Mouse (Mus musculus) midbrain, embryonic 11.5 days (tissue): ENCODE measurements at regions not wholly inside any gene's neighbourhood (a gene's known extent, or its start where the extent isn't known, plus 50 kb on each side); places are given as distances from the start of the nearest gene placed in this dataset.

Experiments used
- ATAC-seq: fragments of 200-750 bp; cut with Nextera tagmentation; 2 replicates; pipeline ENCODE4 v1.8.0; 2017; ENCODE audit warnings: moderate TSS enrichment, moderate library complexity; ENCODE audit not compliant: low FRiP score
- DNase-seq: peaks from one replicate; pipeline ENCODE4 v3.0.0; 2015; ENCODE audit warnings: low spot score; ENCODE audit errors: missing footprints
- H3K27ac ChIP-seq: fragments of 300-500 bp; sonication (generic); 2 replicates; pipeline ENCODE4 v1.5.1; 2014; ENCODE audit warnings: low read depth, low read length
- H3K27me3 ChIP-seq: fragments of 300-500 bp; sonication (generic); 2 replicates; pipeline ENCODE4 v1.6.1; 2014; ENCODE audit warnings: mild to moderate bottlenecking, low read length, moderate library complexity, mixed read lengths; ENCODE audit not compliant: control insufficient read depth, insufficient read depth
- H3K36me3 ChIP-seq: fragments of 300-500 bp; sonication (generic); 2 replicates; pipeline ENCODE4 v1.6.1; 2014; ENCODE audit warnings: mild to moderate bottlenecking, low read length, moderate library complexity, mixed read lengths; ENCODE audit not compliant: control insufficient read depth, insufficient read depth
- H3K4me1 ChIP-seq: fragments of 300-500 bp; sonication (generic); 2 replicates; pipeline ENCODE4 v1.6.1; 2014; ENCODE audit warnings: low read length; ENCODE audit not compliant: control insufficient read depth, insufficient read depth
- H3K4me2 ChIP-seq: fragments of 300-500 bp; sonication (generic); 2 replicates; pipeline ENCODE4 v1.6.1; 2014; ENCODE audit warnings: mild to moderate bottlenecking, moderate library complexity
- H3K4me3 ChIP-seq: fragments of 300-500 bp; sonication (generic); 2 replicates; pipeline ENCODE4 v1.5.1; 2014; ENCODE audit warnings: low read depth, low read length
- H3K9ac ChIP-seq: fragments of 300-500 bp; sonication (generic); 2 replicates; pipeline ENCODE4 v1.6.1; 2014; ENCODE audit warnings: low read length
- H3K9me3 ChIP-seq: fragments of 300-500 bp; sonication (generic); 2 replicates; pipeline ENCODE4 v1.6.1; 2016; ENCODE audit warnings: low read length; ENCODE audit not compliant: control insufficient read depth
- WGBS: fragments of 180-500 bp; shearing (Covaris S2); extraction: QIAGEN DNeasy Blood & Tissue Kit; methylation state at CpG from one replicate; pipeline ENCODE4 v1.1.7; 2014; 5-methylcytosine and 5-hydroxymethylcytosine counted together

DNA sequence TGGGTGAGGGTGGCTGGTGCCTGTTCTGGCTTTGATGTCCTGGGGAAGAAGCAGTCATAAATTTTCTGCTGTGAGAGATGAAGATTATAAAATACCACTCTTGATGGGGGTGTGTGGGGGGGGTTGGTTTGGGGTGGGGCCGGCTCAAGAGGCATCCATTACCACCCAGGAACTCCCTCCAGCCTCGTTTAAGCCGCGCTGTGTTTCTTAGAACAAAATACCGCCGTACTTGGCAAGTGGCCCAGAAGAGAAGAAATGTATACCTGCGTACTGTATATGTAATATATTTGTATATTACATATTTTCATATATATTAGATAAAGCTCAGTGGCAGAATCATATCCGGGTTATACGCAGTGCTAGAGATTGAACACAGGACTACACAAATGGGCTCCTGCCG, 434.6 kb upstream of the Tbx3 start:
- H3K4me1 ChIP-seq = no peaks in the 10 kb centered on the region
- H3K9me3 ChIP-seq = no peaks in the 10 kb centered on the region
- no peak overlapping the region for H3K4me3 ChIP-seq
- ATAC-seq (no peak), DNase-seq (no peak)
- no peak overlapping the region for H3K27ac ChIP-seq
- H3K36me3 ChIP-seq = no peaks in the 10 kb centered on the region
- H3K4me2 ChIP-seq = no peak overlapping the region
- no peaks in the 10 kb centered on the region for H3K27me3 ChIP-seq
- no peak overlapping the region for H3K9ac ChIP-seq
- WGBS = 95% methylated on average over 10 of the region's 10 CpGs

GRCm38 (mm10) chr5:119246824-119247223, 423.6 kb upstream of the Tbx3 start:
- DNase-seq = no peak
- no peak overlapping the region for H3K4me2 ChIP-seq
- no peaks in the 10 kb centered on the region for H3K36me3 ChIP-seq
- H3K9me3 ChIP-seq = no peaks in the 10 kb centered on the region
- no peak overlapping the region for H3K9ac ChIP-seq
- H3K27me3 ChIP-seq = no peaks in the 10 kb centered on the region
- 70% methylated on average over 10 of the region's 10 CpGs for WGBS
- no peak overlapping the region for H3K27ac ChIP-seq
- ATAC-seq = no peak
- H3K4me1 ChIP-seq = no peaks in the 10 kb centered on the region
- no peak overlapping the region for H3K4me3 ChIP-seq

DNA sequence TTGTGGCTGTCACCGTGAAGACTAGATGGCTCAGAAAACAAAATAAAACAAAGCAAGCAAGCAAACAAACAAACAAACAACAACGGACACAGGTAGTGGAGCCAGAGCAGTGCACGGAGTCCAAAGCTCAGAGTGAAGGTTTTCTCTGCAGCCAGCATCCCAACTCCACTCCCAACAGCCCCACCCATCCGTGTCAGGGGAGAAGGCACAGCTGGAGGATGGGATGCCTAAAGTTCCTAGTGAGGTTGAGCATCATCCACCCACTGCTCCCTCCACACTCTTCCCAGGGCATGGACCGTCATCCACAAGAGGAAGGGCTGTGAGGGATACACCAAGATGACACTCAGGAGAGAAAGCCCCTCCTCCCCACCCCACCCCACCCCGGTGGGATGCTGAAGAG, 421.8 kb upstream of the Tbx3 start:
- Histone ChIP-seq H3K4me2 (no peak overlapping the region), H3K9ac (no peak overlapping the region), H3K36me3 (no peaks in the 10 kb centered on the region), H3K27ac (no peak overlapping the region), H3K4me3 (no peak overlapping the region), H3K9me3 (no peaks in the 10 kb centered on the region), H3K27me3 (no peaks in the 10 kb centered on the region), H3K4me1 (no peaks in the 10 kb centered on the region)
- 88% methylated on average over 6 of the region's 6 CpGs for WGBS
- DNase-seq = no peak
- no peak for ATAC-seq

GRCm38 (mm10) chr5:119249124-119249718, 421.2 kb upstream of the Tbx3 start:
- Histone ChIP-seq H3K36me3 (no peaks in the 10 kb centered on the region), H3K27me3 (no peaks in the 10 kb centered on the region), H3K4me2 (no peak overlapping the region), H3K27ac (no peak overlapping the region), H3K4me3 (no peak overlapping the region), H3K4me1 (no peaks in the 10 kb centered on the region), H3K9me3 (no peaks in the 10 kb centered on the region), H3K9ac (no peak overlapping the region)
- ATAC-seq (no peak), DNase-seq (no peak)
- WGBS = 87% methylated on average over 6 of the region's 6 CpGs

- Histone ChIP-seq H3K4me1 (no peaks in the 10 kb centered on the region), H3K4me2 (no peak overlapping the region), H3K27ac (no peak overlapping the region), H3K9me3 (no peaks in the 10 kb centered on the region), H3K4me3 (no peak overlapping the region), H3K27me3 (no peaks in the 10 kb centered on the region), H3K36me3 (no peaks in the 10 kb centered on the region), H3K9ac (no peak overlapping the region)
- no peak for DNase-seq
- no peak for ATAC-seq
- 44% methylated on average over 9 of the region's 9 CpGs for whole genome bisulfite sequencing
These were observed 419.0 kb upstream of the Tbx3 start for GRCm38 (mm10) chr5:119251311-119252047.

DNA sequence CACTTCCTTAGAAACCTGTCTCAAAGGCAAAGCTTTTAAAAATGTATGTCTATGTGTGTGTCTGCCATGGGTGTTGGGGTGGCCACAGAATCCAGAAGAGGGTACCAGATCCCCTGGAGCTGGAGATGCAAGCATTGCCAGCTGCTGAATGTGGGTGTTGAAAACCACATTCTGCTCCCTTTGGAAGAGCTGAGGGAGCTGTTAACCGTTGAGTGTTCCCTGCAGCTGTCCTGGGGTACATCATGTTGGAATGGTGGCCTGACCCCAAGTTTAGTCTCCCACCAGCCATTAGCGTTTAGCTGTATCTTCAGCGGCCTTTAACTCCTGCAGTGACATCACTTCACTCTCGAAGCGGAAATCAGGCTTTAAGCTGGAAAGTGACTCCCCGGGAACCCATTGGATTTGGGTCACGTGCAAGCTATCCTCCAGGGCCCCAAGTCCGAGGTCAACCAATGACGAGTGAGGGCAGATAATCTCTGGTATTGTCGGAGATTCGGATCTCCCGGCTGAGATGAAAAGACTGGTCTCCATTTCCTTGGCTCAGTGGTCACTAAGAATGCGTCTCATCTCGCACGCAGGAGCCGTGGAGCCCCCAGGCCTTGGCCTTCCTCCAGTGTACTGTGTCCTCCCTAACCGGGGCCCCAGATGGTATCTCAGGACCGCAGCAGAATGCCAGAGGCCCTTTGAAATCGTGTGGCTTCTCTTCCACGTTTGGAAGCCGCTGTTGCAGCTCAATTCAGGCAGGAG, 412.9 kb upstream of the Tbx3 start:
- Histone ChIP-seq H3K9me3 (no peaks in the 10 kb centered on the region), H3K4me1 (peaks cover 3% of the 10 kb centered on the region; the same call in 1 of the 2 replicates), H3K9ac (no peak overlapping the region), H3K4me3 (no peak overlapping the region), H3K27me3 (no peaks in the 10 kb centered on the region), H3K36me3 (no peaks in the 10 kb centered on the region), H3K27ac (no peak overlapping the region), H3K4me2 (no peak overlapping the region)
- no peak for ATAC-seq
- WGBS = 24% methylated on average over 21 of the region's 21 CpGs
- DNase-seq = peak; percentile 89

DNA sequence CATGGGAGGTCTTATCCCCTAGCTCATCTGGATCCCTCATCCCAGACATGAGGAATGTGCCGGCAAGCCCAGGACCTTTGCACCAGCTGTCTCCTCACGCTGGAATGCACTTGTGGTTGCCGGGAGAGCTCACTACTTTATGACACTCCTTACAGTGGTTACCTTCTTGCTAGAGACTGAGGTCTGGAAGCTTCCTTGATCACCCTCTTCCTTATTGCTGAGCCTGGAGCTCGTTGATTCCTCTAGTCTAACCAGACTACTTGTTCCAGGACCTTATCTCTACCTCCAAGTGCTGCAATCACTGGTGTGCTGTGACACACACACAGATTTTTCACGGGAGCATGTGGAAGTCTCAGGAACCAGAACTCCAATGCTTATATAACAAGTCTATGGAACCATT, 411.6 kb upstream of the Tbx3 start:
- Histone ChIP-seq H3K4me1 (peaks cover 3% of the 10 kb centered on the region; the same call in 1 of the 2 replicates), H3K4me2 (no peak overlapping the region), H3K27ac (no peak overlapping the region), H3K27me3 (no peaks in the 10 kb centered on the region), H3K36me3 (no peaks in the 10 kb centered on the region), H3K9me3 (no peaks in the 10 kb centered on the region), H3K4me3 (no peak overlapping the region), H3K9ac (no peak overlapping the region)
- 88% methylated on average over 5 of the region's 5 CpGs for WGBS
- no peak for ATAC-seq
- DNase-seq = peak; percentile 47

DNA sequence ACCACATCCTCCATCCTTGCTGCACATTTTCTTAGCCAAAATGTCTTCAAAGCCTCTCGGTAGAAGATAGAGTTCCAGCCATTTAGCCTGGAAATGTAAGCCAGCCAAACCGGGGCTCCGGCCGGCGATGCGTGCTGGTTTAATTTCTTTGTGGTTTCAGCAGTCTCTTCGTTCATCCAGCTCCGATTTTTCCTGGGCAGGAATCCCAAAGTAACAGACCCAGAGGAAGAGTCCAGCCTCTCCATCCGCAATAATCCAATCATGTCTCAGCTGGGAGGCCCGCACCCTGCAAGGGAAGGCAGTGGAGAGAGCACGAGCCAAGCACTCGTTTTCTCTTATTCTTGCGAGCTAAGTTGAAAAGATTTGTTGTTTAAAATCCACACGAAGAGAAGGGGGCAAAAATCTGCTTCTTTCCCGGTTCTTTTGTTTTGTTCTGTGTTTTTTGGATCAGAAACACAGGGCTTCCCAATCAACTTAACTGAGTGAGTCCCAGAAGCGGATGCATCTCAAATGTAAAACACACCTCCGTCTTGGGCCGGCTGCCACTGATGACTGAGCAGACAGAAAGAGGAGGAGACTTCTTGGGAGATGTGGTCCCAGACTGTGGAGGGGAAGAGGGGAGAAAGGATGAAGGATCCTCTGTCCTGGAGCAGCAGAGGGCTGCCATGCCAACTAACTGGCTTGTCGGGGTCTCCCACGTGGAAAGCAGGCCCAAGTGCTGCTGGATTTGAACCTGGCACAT, 405.1 kb upstream of the Tbx3 start:
- DNase-seq (peak; percentile 82), ATAC-seq (no peak)
- H3K9ac ChIP-seq = no peak overlapping the region
- 0 out of 2 replicates have a peak, but pooled peaks cover 2% of the 10 kb centered on the region for H3K9me3 ChIP-seq
- H3K27me3 ChIP-seq = no peaks in the 10 kb centered on the region
- no peaks in the 10 kb centered on the region for H3K36me3 ChIP-seq
- 69% methylated on average over 20 of the region's 20 CpGs for WGBS
- H3K27ac ChIP-seq = no peak overlapping the region
- no peaks in the 10 kb centered on the region for H3K4me1 ChIP-seq
- H3K4me2 ChIP-seq = no peak overlapping the region
- no peak overlapping the region for H3K4me3 ChIP-seq
